Mouse (Mus musculus) yolk sac, embryonic 10.5 days (tissue): ENCODE data around the gene Mstn.

Experiments used
- DNase-seq: peaks from one replicate; pipeline ENCODE4 v3.0.0-alpha.2; 2017; ENCODE audit warnings: low spot score

The Mstn gene

GRCm38 (mm10) chr1:53110561-53110960, 49.1 kb downstream of the Mstn start:
- DNase-seq: no peak
